Mouse (Mus musculus): ENCODE data around the gene Eif4h. TPM values are rescaled to one million over a fixed set of nuclear protein-coding genes. Genes with fewer than 3 reads are reported as not detected.

The Eif4h gene
- polyA plus RNA-seq, 1 experiment from 2014 or later = 437 TPM

GRCm38 (mm10) chr5:134583884-134584213 lies 55.4 kb downstream of the Eif4h start:
- no peak for DNase-seq (ENCODE audit: low spot score)
- Histone ChIP-seq H3K9ac (ENCODE audit: low read length) (0 out of 2 replicates have a peak overlapping the region, but pooled peaks have one; percentile 70), H3K27ac (ENCODE audit: low read depth) (no peak overlapping the region), H3K27me3 (replicated peaks; ENCODE audit: control insufficient read depth, insufficient read depth, low read length) (no peaks in the 10 kb centered on the region), H3K4me3 (ENCODE audit: low read depth, low read length) (no peak overlapping the region), H3K4me2 (ENCODE audit: low read length) (peak overlapping the region; percentile 96), H3K9me3 (ENCODE audit: control insufficient read depth, low read length) (no peaks in the 10 kb centered on the region), H3K36me3 (ENCODE audit: control insufficient read depth, insufficient read depth, low read length) (peaks cover 13% of the 10 kb centered on the region), H3K4me1 (replicated peaks; ENCODE audit: control insufficient read depth, insufficient read depth, low read length) (peaks cover 11% of the 10 kb centered on the region)
- no peak for ATAC-seq (replicated peaks; ENCODE audit: low FRiP score, low TSS enrichment, low read depth)
- 77% methylated on average over 3 of the region's 3 CpGs for WGBS

- Histone ChIP-seq H3K9ac (ENCODE audit: low read length) (peak overlapping the region; percentile 70), H3K4me1 (replicated peaks; ENCODE audit: control insufficient read depth, insufficient read depth, low read length) (peaks cover 11% of the 10 kb centered on the region), H3K27ac (ENCODE audit: low read depth) (no peak overlapping the region), H3K4me2 (ENCODE audit: low read length) (peak overlapping the region; percentile 96), H3K4me3 (ENCODE audit: low read depth, low read length) (peak overlapping the region; percentile 92), H3K27me3 (replicated peaks; ENCODE audit: control insufficient read depth, insufficient read depth, low read length) (no peaks in the 10 kb centered on the region), H3K9me3 (ENCODE audit: control insufficient read depth, low read length) (no peaks in the 10 kb centered on the region), H3K36me3 (ENCODE audit: control insufficient read depth, insufficient read depth, low read length) (peaks cover 9% of the 10 kb centered on the region)
- 27% methylated on average over 15 of the region's 15 CpGs for whole genome bisulfite sequencing
- DNase-seq (ENCODE audit: low spot score) = no peak
- no peak for ATAC-seq (replicated peaks; ENCODE audit: low FRiP score, low TSS enrichment, low read depth)
Observed at GRCm38 (mm10) chr5:134583006-134583883, 56.0 kb downstream of the Eif4h start.

DNA sequence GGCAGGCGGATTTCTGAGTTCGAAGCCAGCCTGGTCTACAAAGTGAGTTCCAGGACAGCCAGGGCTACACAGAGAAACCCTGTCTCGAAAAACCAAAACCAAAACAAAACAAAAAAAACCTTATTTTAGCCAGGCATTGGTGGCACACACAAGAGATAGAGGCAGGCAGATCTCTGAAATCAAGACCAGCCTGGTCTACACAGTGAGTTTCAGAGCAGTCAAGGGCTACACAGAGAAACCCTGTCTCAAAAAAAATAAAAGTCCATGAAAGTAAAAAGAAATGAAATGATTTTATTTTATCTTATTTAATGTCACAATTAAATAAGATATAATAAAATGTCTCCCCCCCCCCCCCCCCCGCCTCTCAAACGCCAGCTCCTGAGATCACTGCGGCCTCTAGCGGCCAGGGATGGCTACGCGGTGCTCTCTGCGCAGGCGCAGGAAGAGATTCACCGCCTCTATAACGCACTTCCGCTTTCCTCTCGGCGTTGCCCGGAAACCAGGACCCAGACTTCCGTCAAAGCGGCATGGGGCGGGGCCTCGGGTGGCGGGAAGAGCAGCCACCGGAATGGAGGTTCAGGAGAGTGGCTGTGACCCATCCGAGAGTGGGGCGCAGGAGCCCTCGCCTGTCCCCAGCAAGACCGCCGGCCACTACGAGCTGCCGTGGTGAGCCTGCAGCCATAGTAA lies 56.9 kb downstream of the Eif4h start:
- H3K36me3 ChIP-seq (ENCODE audit: control insufficient read depth, insufficient read depth, low read length) = peaks cover 8% of the 10 kb centered on the region
- H3K27ac ChIP-seq (ENCODE audit: low read depth) = no peak overlapping the region
- H3K27me3 ChIP-seq (replicated peaks; ENCODE audit: control insufficient read depth, insufficient read depth, low read length) = no peaks in the 10 kb centered on the region

GRCm38 (mm10) chr5:134581146-134581545 lies 58.1 kb downstream of the Eif4h start, which contains the start of gene Rfc2:
Gene Rfc2, plus strand, starts transcription at chr5:134581366.
- ATAC-seq (replicated peaks; ENCODE audit: low FRiP score, low TSS enrichment, low read depth) (no peak), DNase-seq (ENCODE audit: low spot score) (no peak)
- WGBS = 87% methylated on average over 5 of the region's 5 CpGs
- no peaks in the 10 kb centered on the region for H3K9me3 ChIP-seq (ENCODE audit: control insufficient read depth, low read length)
- no peaks in the 10 kb centered on the region for H3K36me3 ChIP-seq (ENCODE audit: control insufficient read depth, insufficient read depth, low read length)
- no peak within 1 kb of the TSS for H3K27ac ChIP-seq (ENCODE audit: low read depth)
- H3K4me1 ChIP-seq (replicated peaks; ENCODE audit: control insufficient read depth, insufficient read depth, low read length) = peaks cover 11% of the 10 kb centered on the region
- H3K4me3 ChIP-seq (ENCODE audit: low read depth, low read length) = no peak within 1 kb of the TSS
- H3K4me2 ChIP-seq (ENCODE audit: low read length) = no peak within 1 kb of the TSS
- H3K9ac ChIP-seq (ENCODE audit: low read length) = no peak within 1 kb of the TSS
- H3K27me3 ChIP-seq (replicated peaks; ENCODE audit: control insufficient read depth, insufficient read depth, low read length) = no peaks in the 10 kb centered on the region

More for the DNA sequence above, 56.9 kb downstream of the Eif4h start:
- DNase-seq (ENCODE audit: low spot score) = peak; percentile 95
- ATAC-seq (replicated peaks; ENCODE audit: low FRiP score, low TSS enrichment, low read depth) = peak; percentile 90
- 8% methylated on average over 28 of the region's 30 CpGs for WGBS
- peaks cover 11% of the 10 kb centered on the region for H3K4me1 ChIP-seq (replicated peaks; ENCODE audit: control insufficient read depth, insufficient read depth, low read length)
- peak overlapping the region; percentile 92 for H3K4me3 ChIP-seq (ENCODE audit: low read depth, low read length)
- H3K9me3 ChIP-seq (ENCODE audit: control insufficient read depth, low read length) = no peaks in the 10 kb centered on the region
- peak overlapping the region; percentile 70 for H3K9ac ChIP-seq (ENCODE audit: low read length)
- peak overlapping the region; percentile 96 for H3K4me2 ChIP-seq (ENCODE audit: low read length)

DNA sequence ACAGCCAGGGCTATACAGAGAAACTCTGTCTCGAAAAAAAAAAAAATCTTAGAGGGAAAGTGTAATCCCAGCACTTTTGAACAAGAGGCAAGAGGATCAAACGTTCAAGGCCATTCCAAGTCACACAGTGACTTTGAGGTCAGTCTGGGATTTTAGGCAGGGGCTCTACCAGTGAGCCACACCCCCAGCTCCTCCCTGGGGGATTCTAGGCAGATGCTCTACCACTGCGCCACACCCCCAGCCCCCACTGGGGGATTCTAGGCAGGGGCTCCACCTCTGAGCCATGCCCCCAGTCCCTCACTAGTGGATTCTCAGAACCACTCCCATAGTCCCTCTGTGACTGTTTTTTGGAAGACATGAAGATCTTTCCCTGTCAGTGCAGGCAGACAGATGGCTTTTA lies 60.2 kb downstream of the Eif4h start:
- Histone ChIP-seq H3K4me3 (ENCODE audit: low read depth, low read length) (no peak overlapping the region), H3K4me1 (replicated peaks; ENCODE audit: control insufficient read depth, insufficient read depth, low read length) (peaks cover 11% of the 10 kb centered on the region), H3K9ac (ENCODE audit: low read length) (no peak overlapping the region), H3K9me3 (ENCODE audit: control insufficient read depth, low read length) (no peaks in the 10 kb centered on the region), H3K4me2 (ENCODE audit: low read length) (no peak overlapping the region), H3K27me3 (replicated peaks; ENCODE audit: control insufficient read depth, insufficient read depth, low read length) (no peaks in the 10 kb centered on the region), H3K27ac (ENCODE audit: low read depth) (no peak overlapping the region), H3K36me3 (ENCODE audit: control insufficient read depth, insufficient read depth, low read length) (no peaks in the 10 kb centered on the region)
- 68% methylated on average over 3 of the region's 3 CpGs for WGBS
- no peak for ATAC-seq (replicated peaks; ENCODE audit: low FRiP score, low TSS enrichment, low read depth)
- no peak for DNase-seq (ENCODE audit: low spot score)

GRCm38 (mm10) chr5:134577534-134577933 lies 61.8 kb downstream of the Eif4h start:
- no peaks in the 10 kb centered on the region for H3K27me3 ChIP-seq (replicated peaks; ENCODE audit: control insufficient read depth, insufficient read depth, low read length)
- 88% methylated on average over 7 of the region's 7 CpGs for WGBS
- no peak overlapping the region for H3K27ac ChIP-seq (ENCODE audit: low read depth)
- DNase-seq (ENCODE audit: low spot score) (no peak), ATAC-seq (replicated peaks; ENCODE audit: low FRiP score, low TSS enrichment, low read depth) (no peak)
- H3K4me3 ChIP-seq (ENCODE audit: low read depth, low read length) = no peak overlapping the region
- H3K9me3 ChIP-seq (ENCODE audit: control insufficient read depth, low read length) = no peaks in the 10 kb centered on the region
- H3K9ac ChIP-seq (ENCODE audit: low read length) = no peak overlapping the region
- H3K4me2 ChIP-seq (ENCODE audit: low read length) = no peak overlapping the region
- 0 out of 2 replicates have a peak, but pooled peaks cover 4% of the 10 kb centered on the region for H3K4me1 ChIP-seq (replicated peaks; ENCODE audit: control insufficient read depth, insufficient read depth, low read length)
- no peaks in the 10 kb centered on the region for H3K36me3 ChIP-seq (ENCODE audit: control insufficient read depth, insufficient read depth, low read length)

DNA sequence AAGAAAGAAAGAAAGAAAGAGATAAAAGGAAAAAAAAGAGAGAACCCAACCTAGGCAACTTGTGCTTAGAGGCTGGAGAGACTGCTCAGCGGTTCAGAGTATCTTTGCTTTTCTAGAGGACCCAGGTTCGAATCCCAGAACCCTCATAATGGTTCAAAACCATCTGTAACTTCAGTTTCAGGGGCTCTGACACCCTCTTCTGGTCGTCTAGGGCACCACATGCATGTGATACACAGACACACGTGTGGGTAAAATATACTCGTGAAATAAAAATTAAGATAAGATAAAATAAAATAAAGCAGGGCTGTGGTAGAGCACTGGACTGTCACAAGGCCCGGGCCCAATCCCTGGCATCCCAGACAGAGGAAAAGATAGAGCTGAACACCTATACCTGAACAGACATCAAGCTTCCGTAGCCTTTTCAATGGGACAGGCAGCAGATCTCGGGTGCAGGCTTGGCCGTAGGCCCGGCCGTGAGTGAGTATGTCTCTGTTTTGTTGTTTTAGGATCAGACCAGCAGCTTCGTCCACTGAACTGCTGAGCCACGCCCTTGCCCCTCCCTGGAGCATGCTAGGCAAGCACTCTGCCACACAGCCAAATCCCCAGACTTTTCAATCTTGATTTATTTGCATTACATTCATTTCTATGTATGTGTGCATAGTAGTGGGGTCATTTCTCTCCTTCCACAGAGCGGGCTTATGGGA lies 62.6 kb downstream of the Eif4h start:
- H3K27ac ChIP-seq (ENCODE audit: low read depth) = no peak overlapping the region
- H3K9ac ChIP-seq (ENCODE audit: low read length) = no peak overlapping the region
- DNase-seq (ENCODE audit: low spot score) (no peak), ATAC-seq (replicated peaks; ENCODE audit: low FRiP score, low TSS enrichment, low read depth) (no peak)
- no peaks in the 10 kb centered on the region for H3K27me3 ChIP-seq (replicated peaks; ENCODE audit: control insufficient read depth, insufficient read depth, low read length)
- H3K4me3 ChIP-seq (ENCODE audit: low read depth, low read length) = no peak overlapping the region
- H3K36me3 ChIP-seq (ENCODE audit: control insufficient read depth, insufficient read depth, low read length) = no peaks in the 10 kb centered on the region
- H3K4me1 ChIP-seq (replicated peaks; ENCODE audit: control insufficient read depth, insufficient read depth, low read length) = 0 out of 2 replicates have a peak, but pooled peaks cover 6% of the 10 kb centered on the region
- no peak overlapping the region for H3K4me2 ChIP-seq (ENCODE audit: low read length)
- no peaks in the 10 kb centered on the region for H3K9me3 ChIP-seq (ENCODE audit: control insufficient read depth, low read length)
- WGBS = 75% methylated on average over 14 of the region's 14 CpGs

- no peaks in the 10 kb centered on the region for H3K36me3 ChIP-seq (ENCODE audit: control insufficient read depth, insufficient read depth, low read length)
- no peak overlapping the region for H3K27ac ChIP-seq (ENCODE audit: low read depth)
- H3K4me2 ChIP-seq (ENCODE audit: low read length) = no peak overlapping the region
- DNase-seq (ENCODE audit: low spot score) = no peak
- peaks cover 6% of the 10 kb centered on the region; the same call in 1 of the 2 replicates for H3K4me1 ChIP-seq (replicated peaks; ENCODE audit: control insufficient read depth, insufficient read depth, low read length)
- no peaks in the 10 kb centered on the region; the same call in 1 of the 2 replicates for H3K9me3 ChIP-seq (ENCODE audit: control insufficient read depth, low read length)
- no peak for ATAC-seq (replicated peaks; ENCODE audit: low FRiP score, low TSS enrichment, low read depth)
- no peak overlapping the region for H3K9ac ChIP-seq (ENCODE audit: low read length)
- WGBS = 95% methylated on average over 5 of the region's 5 CpGs
- no peak overlapping the region for H3K4me3 ChIP-seq (ENCODE audit: low read depth, low read length)
- H3K27me3 ChIP-seq (replicated peaks; ENCODE audit: control insufficient read depth, insufficient read depth, low read length) = no peaks in the 10 kb centered on the region
Observed at GRCm38 (mm10) chr5:134575833-134576232, 63.5 kb downstream of the Eif4h start.
